Mouse (Mus musculus) cerebellum, postnatal 36 days (tissue): ENCODE data around the gene Mex3a.

Experiments
- DNase-seq, 2 experiments: peaks; one replicate each; pipeline ENCODE4 v3.0.0; 2021 to 2022; ENCODE audit warnings: mixed read lengths in 2 of 2

Gene Mex3a

GRCm38 (mm10) chr3:88529204-88530000 lies 2.8 kb upstream of the Mex3a start:
- DNase-seq = peak in 1 of 2 experiments; percentile 2

GRCm38 (mm10) chr3:88530082-88530864 lies 1.9 kb upstream of the Mex3a start:
- DNase-seq = peak in 1 of 2 experiments; percentile 1

GRCm38 (mm10) chr3:88531348-88532298 lies 572 bp upstream of the Mex3a start:
- DNase-seq = peak; percentile 84 to 88

GRCm38 (mm10) chr3:88532689-88533511 lies 705 bp downstream of the Mex3a start:
- peak in 1 of 2 experiments; percentile 14 for DNase-seq

- DNase-seq = peak in 1 of 2 experiments; percentile 2
Observed at GRCm38 (mm10) chr3:88533706-88534105, 1.5 kb downstream of the Mex3a start.

- no peak for DNase-seq
Observed at GRCm38 (mm10) chr3:88535005-88535404, 2.8 kb downstream of the Mex3a start.

GRCm38 (mm10) chr3:88535527-88535926 lies 3.3 kb downstream of the Mex3a start:
- no peak for DNase-seq

GRCm38 (mm10) chr3:88536103-88536930 lies 4.1 kb downstream of the Mex3a start:
- DNase-seq = peak; percentile 73 to 82

GRCm38 (mm10) chr3:88537146-88537545 lies 5.0 kb downstream of the Mex3a start:
- peak in 1 of 2 experiments; percentile 22 for DNase-seq

- no peak for DNase-seq
Observed at GRCm38 (mm10) chr3:88538271-88539145, 6.3 kb downstream of the Mex3a start.

GRCm38 (mm10) chr3:88539397-88539796 lies 7.2 kb downstream of the Mex3a start:
- peak in 1 of 2 experiments; percentile 2 for DNase-seq

- DNase-seq = peak in 1 of 2 experiments; percentile 3
Observed at GRCm38 (mm10) chr3:88540085-88540484, 7.9 kb downstream of the Mex3a start.

GRCm38 (mm10) chr3:88541622-88542401 lies 9.6 kb downstream of the Mex3a start:
- DNase-seq = peak; percentile 45 to 52

GRCm38 (mm10) chr3:88542486-88542885 lies 10.3 kb downstream of the Mex3a start:
- peak in 1 of 2 experiments; percentile 9 for DNase-seq

- no peak for DNase-seq
Observed at GRCm38 (mm10) chr3:88543174-88543573, 11.0 kb downstream of the Mex3a start.

GRCm38 (mm10) chr3:88543651-88544410 lies 11.6 kb downstream of the Mex3a start:
- DNase-seq = peak in 1 of 2 experiments; percentile 13

- peak; percentile 52 to 57 for DNase-seq
Observed at GRCm38 (mm10) chr3:88544514-88544913, 12.3 kb downstream of the Mex3a start.
